Mouse (Mus musculus) cerebellum, adult 11-12 months (tissue): ENCODE measurements at regions not wholly inside any gene's neighbourhood (a gene's known extent, or its start where the extent isn't known, plus 50 kb on each side); places are given as distances from the start of the nearest gene placed in this dataset.

Source experiments
- DNase-seq: peaks from one replicate; pipeline ENCODE4 v3.0.0; 2022

- no peak for DNase-seq
Measured at GRCm38 (mm10) chr5:42656460-42656859, 576.5 kb upstream of the Cpeb2 start.

GRCm38 (mm10) chr5:42659994-42660393 is 573.0 kb upstream of the Cpeb2 start:
- no peak for DNase-seq

- DNase-seq = no peak
Measured at GRCm38 (mm10) chr5:42679617-42680016, 553.4 kb upstream of the Cpeb2 start.

- DNase-seq = peak; percentile 7
Measured at GRCm38 (mm10) chr5:42685356-42686057, 547.5 kb upstream of the Cpeb2 start.

GRCm38 (mm10) chr5:42687176-42687575 is 545.8 kb upstream of the Cpeb2 start:
- DNase-seq = no peak
